Mouse (Mus musculus): ENCODE measurements at regions not wholly inside any gene's neighbourhood (a gene's known extent, or its start where the extent isn't known, plus 50 kb on each side); places are given as distances from the start of the nearest gene placed in this dataset.
A peak's percentile ranks its signal among the peaks of the same experiment; 100 is the strongest.

DNA sequence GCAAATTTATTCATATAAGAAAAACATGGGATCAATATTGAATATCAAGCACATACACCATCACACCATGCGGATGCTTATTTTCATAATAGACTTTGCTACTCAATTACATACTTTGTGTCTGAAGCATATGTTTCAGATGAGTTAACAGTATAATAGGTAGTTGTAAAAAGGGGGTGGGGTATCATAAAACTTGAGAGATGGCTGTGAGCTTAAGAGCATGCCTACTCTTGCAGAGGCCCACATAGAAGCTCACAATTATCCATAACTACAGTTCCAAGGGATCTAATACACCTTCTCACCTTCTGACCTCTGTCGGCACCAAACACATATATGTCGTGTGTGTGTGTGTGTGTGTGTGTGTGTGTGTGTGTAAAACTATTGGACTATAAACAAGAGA lies 597.7 kb upstream of the Intu start:
- Histone ChIP-seq H3K27ac (no peak overlapping the region), H3K4me3 (no peak overlapping the region)
- no peak for TF ChIP-seq CTCF (IDR thresholded peaks at IDR 0.05)
- intact Hi-C loops (cut with DNase I): no loop called here
- DNase-seq (ENCODE audit: extremely low spot score in 1 of 2, low spot score in 2 of 2): no peak

DNA sequence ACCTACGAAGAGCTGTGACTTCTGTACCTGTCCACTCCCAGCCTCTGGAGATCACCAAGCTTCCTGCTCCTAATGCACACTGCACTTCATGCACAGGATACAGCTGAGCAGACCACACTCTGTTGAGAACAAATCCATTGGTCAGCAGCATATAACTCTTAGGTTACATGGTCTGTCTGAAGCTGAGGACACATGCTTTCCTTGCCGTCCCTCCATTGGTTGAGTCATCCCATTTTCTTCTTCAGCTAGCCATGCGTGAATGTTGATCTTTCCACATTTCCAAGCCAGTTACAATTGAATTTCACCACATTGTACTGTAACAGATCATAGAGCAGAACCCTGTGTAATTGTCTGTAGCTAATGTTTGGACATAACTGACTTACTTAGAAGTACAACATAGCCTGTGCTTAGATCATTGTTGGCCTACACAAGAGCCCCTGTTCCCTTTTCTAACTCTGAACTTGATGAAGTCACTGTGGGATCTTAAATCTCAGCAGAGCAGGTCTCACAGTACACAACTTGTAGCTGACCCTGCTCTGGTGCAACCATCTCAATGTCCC lies 593.3 kb upstream of the Intu start:
- intact Hi-C loops (cut with DNase I): no loop called here
- no peak for TF ChIP-seq CTCF (IDR thresholded peaks at IDR 0.05)

DNA sequence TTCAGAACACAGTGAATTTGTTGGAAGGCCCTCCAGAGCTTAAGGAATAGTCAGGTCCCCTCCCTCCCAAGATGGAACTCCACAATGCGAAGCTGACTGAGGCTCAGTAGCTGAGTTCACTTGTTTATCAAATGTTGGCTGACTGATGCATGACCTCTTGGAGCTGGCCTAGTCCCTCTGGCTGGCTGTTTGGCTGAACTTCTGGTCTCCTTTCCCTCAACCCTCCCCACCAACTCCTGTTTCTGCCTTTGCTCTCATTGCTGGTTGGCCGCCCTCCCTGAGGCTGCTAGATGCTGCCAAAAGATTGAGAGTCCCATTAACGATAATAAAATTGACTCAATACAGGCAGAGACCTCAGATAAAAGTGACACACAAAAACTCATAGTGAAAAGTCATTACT lies 586.5 kb upstream of the Intu start:
- Histone ChIP-seq H3K27ac (no peak overlapping the region), H3K4me3 (no peak overlapping the region)
- no peak for TF ChIP-seq CTCF (IDR thresholded peaks at IDR 0.05)
- no peak for DNase-seq (ENCODE audit: extremely low spot score in 1 of 2, low spot score in 2 of 2)
- intact Hi-C loops (cut with DNase I): no loop called here

More for the DNA sequence above, 593.3 kb upstream of the Intu start:
- H3K27ac ChIP-seq: no peak overlapping the region
- H3K4me3 ChIP-seq: no peak overlapping the region
- no peak for DNase-seq (ENCODE audit: extremely low spot score in 1 of 2, low spot score in 2 of 2)

- TF ChIP-seq CTCF (IDR thresholded peaks at IDR 0.05): no peak
- DNase-seq (ENCODE audit: extremely low spot score in 1 of 2, low spot score in 2 of 2): no peak
- Histone ChIP-seq H3K4me3 (no peak overlapping the region), H3K27ac (no peak overlapping the region)
- intact Hi-C loops (cut with DNase I): no loop called here
Observed at GRCm38 (mm10) chr3:39952103-39952502, 579.0 kb upstream of the Intu start.

DNA sequence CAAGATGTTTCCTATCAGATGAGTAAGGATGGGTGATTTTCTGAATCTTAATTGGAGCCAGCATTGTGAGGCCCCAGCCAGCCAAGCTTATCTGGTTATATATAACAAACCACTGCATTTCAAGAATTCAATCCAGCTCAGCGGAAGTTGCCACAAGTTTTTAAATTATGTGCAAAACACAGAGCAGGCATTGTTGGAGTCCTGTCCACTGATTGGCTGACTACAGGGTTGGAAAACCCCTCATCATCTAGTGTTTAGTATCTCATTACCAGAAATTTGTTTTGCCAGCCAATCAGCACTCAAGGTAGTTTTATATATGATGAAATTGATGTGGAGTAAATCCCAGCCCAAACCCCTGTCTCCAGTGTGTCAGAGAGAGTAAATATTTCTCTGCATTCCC lies 578.5 kb upstream of the Intu start:
- Histone ChIP-seq H3K4me3 (no peak overlapping the region), H3K27ac (no peak overlapping the region)
- DNase-seq (ENCODE audit: extremely low spot score in 1 of 2, low spot score in 2 of 2): no peak
- intact Hi-C loops (cut with DNase I): no loop called here
- TF ChIP-seq CTCF (IDR thresholded peaks at IDR 0.05): no peak

GRCm38 (mm10) chr3:39961836-39962640 lies 569.0 kb upstream of the Intu start:
- H3K4me3 ChIP-seq: no peak overlapping the region
- no peak for TF ChIP-seq CTCF (IDR thresholded peaks at IDR 0.05)
- DNase-seq (ENCODE audit: extremely low spot score in 1 of 2, low spot score in 2 of 2): no peak
- intact Hi-C loops (cut with DNase I): loop anchor here (5.0 kb wide), 1 partner anchor 55 kb away; no protein-coding TSS in a partner anchor
- no peak overlapping the region for H3K27ac ChIP-seq

DNA sequence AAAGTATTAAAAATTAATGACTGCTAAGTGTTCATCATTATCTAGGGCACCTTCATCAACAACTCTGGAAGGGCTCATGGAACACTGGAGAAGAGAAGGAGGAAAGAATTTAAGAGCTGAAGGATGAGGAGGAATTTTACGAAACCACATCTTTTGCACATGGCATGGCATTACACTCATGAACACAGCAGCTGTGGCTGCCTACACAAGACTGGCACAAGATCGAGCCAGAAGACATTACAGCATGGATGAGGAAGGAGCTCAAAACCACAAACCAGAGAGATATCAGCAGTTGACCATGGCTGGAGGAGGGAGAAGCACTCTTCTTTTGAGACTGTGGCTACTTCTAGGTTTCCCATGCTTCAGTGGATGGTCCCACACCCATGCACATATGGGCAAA lies 565.7 kb upstream of the Intu start:
- DNase-seq (ENCODE audit: extremely low spot score in 1 of 2, low spot score in 2 of 2): no peak
- intact Hi-C loops (cut with DNase I): loop anchor here (5.0 kb wide), 1 partner anchor 118 kb away; no protein-coding TSS in a partner anchor
- TF ChIP-seq CTCF (IDR thresholded peaks at IDR 0.05): no peak
- Histone ChIP-seq H3K4me3 (no peak overlapping the region), H3K27ac (peak overlapping the region; percentile 47; the same call in 1 of the 2 replicates)

GRCm38 (mm10) chr3:39966390-39966789 lies 564.7 kb upstream of the Intu start:
- intact Hi-C loops (cut with DNase I): loop anchor here (5.0 kb wide), 1 partner anchor 119 kb away; no protein-coding TSS in a partner anchor
- 0 out of 2 replicates have a peak overlapping the region, but pooled peaks have one; percentile 25 for H3K27ac ChIP-seq
- no peak for TF ChIP-seq CTCF (IDR thresholded peaks at IDR 0.05)
- DNase-seq (ENCODE audit: extremely low spot score in 1 of 2, low spot score in 2 of 2): no peak
- no peak overlapping the region for H3K4me3 ChIP-seq

GRCm38 (mm10) chr3:39976937-39977336 lies 554.1 kb upstream of the Intu start:
- DNase-seq (ENCODE audit: extremely low spot score in 1 of 2, low spot score in 2 of 2): no peak
- Histone ChIP-seq H3K4me3 (no peak overlapping the region), H3K27ac (no peak overlapping the region)
- no peak for TF ChIP-seq CTCF (IDR thresholded peaks at IDR 0.05)
- intact Hi-C loops (cut with DNase I): no loop called here

GRCm38 (mm10) chr3:39978916-39979679 lies 552.0 kb upstream of the Intu start:
- no peak for DNase-seq (ENCODE audit: extremely low spot score in 1 of 2, low spot score in 2 of 2)
- intact Hi-C loops (cut with DNase I): no loop called here
- no peak for TF ChIP-seq CTCF (IDR thresholded peaks at IDR 0.05)
- H3K4me3 ChIP-seq: no peak overlapping the region
- H3K27ac ChIP-seq: no peak overlapping the region

DNA sequence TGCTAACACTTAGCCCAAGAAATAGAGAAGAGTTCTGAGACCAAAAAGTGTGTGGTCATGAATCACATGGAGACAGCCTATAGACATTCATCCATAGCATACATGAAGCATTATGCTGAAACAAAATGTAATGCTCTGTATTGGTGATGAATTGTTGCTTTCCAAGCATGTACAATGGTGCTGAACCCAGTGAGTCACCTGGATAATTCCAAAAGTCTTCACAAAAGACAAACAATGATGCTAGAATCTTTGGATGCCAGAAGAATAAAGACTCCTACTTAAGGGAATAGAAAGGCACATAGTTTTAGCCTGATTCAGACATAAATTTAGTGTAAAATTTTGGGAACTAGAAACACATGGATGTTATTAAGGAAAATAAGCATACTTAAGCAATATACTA lies 548.4 kb upstream of the Intu start:
- TF ChIP-seq CTCF (IDR thresholded peaks at IDR 0.05): no peak
- DNase-seq (ENCODE audit: extremely low spot score in 1 of 2, low spot score in 2 of 2): no peak
- no peak overlapping the region for H3K27ac ChIP-seq
- intact Hi-C loops (cut with DNase I): no loop called here
- no peak overlapping the region for H3K4me3 ChIP-seq

DNA sequence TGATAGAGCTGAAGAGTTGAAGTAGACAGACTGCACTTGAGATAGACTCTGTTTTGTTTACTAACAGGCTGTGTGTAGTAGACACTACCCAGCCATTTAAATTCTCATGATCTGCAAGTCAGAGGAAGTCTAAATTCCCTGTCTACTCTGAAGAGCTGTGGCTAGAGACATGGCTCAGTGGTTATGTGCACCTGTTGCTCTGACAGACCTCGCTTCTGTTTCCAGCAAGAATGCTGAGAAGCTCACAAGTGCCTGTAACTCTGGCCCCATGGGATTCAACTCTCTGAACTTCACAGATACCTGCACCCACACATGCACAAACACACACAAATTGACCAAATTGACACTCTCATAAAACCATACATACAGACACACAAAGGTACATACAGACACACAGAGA lies 543.4 kb upstream of the Intu start:
- no peak for TF ChIP-seq CTCF (IDR thresholded peaks at IDR 0.05)
- no peak for DNase-seq (ENCODE audit: extremely low spot score in 1 of 2, low spot score in 2 of 2)
- Histone ChIP-seq H3K4me3 (no peak overlapping the region), H3K27ac (no peak overlapping the region)
- intact Hi-C loops (cut with DNase I): no loop called here

Data from left cerebral cortex, adult 2 months (tissue).